Mouse (Mus musculus) erythroid progenitor cell, adult 5-6 weeks (primary cell): ENCODE measurements at regions not wholly inside any gene's neighbourhood (a gene's known extent, or its start where the extent isn't known, plus 50 kb on each side); places are given as distances from the start of the nearest gene placed in this dataset.

ENCODE experiments used
- ATAC-seq: replicated peaks from 2 replicates; pipeline ENCODE4 v1.8.0; 2016; ENCODE audit warnings: moderate number of reproducible peaks, mild to moderate bottlenecking, moderate TSS enrichment, inconsistent platforms; ENCODE audit not compliant: poor library complexity, low FRiP score, severe bottlenecking

- no peak for ATAC-seq
These were observed 113.7 kb upstream of the Thy1 start for GRCm38 (mm10) chr9:43929312-43930036.

DNA sequence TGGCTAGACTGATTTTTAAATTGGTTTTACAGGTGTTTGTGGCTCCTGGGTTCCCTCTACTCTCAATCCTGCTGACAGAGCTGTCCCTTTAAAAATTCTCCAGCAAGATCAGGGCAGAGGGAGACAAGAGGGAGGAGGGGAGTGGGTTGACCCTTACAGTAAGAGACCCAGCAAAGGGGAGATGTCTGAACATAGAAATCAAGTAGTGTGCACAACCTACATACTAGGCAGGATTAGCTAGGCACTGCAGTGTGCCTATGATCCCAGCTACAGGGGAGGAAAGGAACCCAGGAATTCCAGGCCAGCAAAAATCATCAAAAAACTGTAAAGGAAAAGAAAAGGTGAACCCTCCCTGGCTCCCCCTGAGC lies 113.2 kb upstream of the Thy1 start:
- ATAC-seq: no peak

- no peak for ATAC-seq
These were observed 112.7 kb upstream of the Thy1 start for GRCm38 (mm10) chr9:43930476-43930875.

DNA sequence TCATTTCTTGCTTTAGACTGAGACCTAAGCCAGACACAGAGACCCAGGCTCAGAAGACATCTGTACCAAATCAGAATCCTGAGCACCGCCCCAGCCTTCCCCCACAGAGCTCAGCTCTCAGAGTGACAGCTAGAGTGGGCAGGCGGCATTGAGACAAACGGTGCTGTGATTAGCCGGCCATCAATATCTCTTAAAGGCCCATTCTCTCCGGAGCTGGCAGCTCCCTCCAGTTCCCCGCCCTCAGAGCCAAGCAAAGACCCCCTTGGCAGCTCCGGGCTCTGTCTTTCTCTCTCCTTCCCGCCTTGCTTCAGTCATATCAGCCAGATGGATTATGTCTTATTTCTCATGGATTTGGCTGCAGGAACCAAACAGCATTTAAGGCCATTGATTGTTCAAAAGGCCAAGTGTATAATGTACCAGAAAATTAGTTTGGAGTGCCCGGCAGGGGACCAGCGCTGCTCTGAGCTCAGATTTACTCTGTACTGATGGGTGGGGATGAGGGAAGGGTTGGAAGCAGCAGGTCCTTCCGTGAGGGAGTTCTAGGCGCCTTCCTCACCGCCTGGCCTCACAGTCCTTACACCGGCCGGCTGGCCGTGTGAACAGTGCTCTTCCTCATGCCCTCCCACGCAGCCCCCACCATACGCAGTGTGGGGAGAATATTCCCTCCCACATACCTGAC lies 109.0 kb upstream of the Thy1 start:
- ATAC-seq: 0 out of 2 replicates have a peak, but pooled peaks have one; percentile 30

DNA sequence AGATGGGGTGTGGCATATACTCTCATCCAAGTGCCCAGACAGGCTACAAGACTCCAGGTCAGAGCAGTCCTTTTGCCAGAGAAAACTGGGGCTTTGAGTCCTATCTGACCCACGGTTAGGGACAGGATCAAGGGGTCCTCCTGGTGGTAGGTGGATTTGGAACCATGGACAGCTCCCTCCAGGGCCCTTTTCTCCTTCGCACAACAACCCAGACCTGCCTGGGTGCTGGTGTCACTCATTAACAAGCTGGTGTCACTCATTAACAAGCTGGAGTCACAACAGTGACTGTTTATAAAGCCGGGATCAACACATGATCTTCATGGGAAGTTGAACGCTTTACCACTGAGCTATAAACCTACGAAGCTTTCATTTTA lies 108.5 kb upstream of the Thy1 start:
- no peak for ATAC-seq

GRCm38 (mm10) chr9:43939336-43939735 lies 103.8 kb upstream of the Thy1 start:
- ATAC-seq: no peak

- no peak for ATAC-seq
These were observed 101.0 kb upstream of the Thy1 start for GRCm38 (mm10) chr9:43942147-43942546.

GRCm38 (mm10) chr9:43943522-43943921 lies 99.7 kb upstream of the Thy1 start:
- no peak for ATAC-seq

DNA sequence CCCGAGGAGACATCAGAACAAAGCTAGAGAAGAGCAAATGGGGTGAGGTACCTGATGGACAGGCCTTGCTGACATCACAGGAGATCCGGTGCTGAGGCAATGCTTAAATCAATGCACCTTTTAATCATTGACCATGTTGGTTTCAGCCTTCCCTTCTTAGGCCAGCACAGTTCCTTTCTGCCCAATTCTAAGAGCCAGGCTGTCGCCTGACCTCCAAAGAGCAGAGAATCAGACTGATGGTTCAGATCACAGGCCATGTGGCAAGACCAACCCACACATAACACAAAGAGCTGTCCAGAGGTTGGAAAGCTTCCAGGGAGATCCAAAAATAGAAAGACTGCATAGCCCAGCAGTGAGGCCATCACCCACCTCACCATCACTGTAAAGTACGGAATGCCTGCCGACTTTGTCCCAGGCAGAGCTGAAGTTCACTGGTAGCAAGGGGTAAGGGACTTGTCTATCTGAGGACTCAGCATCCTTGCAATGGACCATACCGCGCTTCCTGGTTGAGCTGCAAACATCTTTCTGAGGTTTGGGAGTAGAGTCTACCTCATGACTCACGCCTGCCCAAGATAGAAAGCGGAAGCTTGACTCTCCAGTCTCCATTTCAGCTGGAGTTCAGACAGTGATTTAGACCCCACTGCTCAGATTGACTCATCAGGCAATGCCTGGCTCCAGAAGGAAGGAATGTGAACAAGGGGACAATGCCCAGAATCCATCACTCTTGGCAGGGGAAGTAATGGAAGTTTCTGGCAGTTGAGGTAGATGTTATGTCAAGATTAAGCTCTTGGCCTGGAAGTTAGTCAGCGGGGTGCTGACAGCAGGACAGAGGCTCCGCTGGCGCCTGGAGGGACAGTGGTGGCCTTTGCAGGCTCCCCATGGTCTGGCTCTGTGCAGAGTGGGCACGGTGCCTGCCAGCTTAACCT lies 98.1 kb upstream of the Thy1 start:
- no peak for ATAC-seq

DNA sequence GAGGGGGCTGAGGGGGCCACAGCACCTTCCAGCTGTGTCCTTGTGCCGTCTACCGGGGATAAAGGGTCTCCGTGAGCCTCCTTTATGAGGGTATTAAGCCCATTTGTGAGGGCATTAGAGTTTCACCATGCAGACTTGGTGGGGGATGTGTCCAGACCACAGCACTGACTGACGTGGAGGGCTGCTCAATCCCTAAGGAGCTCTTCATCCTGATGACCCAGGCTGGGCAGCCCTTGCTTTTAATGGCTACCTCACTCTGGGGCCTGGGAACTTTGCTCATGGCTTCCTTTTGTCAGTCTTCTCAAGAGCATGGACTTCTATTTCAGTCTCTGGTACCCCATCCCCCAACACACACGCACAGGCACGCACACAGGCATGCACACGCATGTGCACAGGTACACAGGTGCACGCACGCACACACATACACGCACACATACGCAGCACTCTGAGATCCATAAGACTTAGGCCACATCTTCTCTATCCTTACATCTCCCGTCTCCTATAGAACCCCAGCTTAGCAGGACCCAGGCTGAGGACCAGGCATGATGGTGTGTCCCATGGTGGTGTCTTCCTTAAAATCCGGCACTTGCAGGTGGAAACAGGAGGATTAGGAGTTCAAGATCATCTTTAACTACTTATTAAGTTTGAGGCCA lies 97.1 kb upstream of the Thy1 start:
- no peak for ATAC-seq

DNA sequence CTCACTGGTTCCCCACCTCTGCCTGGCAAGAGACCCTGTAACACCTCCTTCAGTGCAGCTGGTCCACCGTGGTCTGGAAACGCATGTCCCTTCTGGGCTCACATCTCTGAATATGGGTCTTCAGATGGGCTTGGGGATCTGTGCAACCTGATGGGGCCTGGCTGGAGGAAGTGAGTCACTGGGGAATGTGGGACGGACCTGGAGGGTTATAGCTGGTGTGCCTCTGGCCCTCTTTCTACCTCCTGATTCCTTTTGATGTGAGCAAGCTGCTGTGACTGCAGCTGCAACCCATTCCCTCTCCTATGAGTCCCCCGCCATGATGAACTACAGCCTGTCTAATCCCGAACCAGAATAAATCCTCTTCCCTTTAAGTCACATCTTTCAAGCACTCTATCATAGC lies 96.1 kb upstream of the Thy1 start:
- ATAC-seq: no peak

DNA sequence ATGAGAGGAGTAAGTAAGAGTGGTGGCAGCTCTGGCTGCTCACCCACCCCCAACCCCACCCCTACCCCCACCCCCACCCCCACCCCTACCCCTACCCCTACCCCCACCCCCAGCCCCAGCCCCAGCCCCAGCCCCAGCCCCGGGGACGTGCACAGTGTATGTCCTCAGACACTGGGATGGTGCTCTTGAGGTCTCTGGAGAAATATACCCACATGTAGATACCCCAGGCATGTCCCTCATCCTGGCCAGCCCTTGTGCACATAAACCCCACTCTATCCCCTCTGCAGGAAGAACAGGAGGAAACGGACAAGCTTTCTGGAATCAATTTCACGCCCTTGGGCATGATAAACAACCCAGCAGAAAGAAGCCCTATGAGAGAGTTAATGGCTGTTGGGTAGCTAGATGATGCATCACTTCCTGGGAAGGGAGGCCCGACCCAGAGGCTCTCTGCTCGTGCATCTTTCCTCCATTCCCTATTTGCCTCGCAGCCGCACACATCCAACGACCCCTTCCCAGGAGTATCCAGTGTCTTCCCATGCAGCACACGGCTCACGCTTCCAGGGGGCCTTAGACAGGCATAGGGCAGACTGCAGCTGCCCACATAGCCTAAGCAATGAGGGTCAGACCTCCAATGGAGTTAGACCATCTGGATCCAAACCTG lies 95.6 kb upstream of the Thy1 start:
- ATAC-seq: no peak

DNA sequence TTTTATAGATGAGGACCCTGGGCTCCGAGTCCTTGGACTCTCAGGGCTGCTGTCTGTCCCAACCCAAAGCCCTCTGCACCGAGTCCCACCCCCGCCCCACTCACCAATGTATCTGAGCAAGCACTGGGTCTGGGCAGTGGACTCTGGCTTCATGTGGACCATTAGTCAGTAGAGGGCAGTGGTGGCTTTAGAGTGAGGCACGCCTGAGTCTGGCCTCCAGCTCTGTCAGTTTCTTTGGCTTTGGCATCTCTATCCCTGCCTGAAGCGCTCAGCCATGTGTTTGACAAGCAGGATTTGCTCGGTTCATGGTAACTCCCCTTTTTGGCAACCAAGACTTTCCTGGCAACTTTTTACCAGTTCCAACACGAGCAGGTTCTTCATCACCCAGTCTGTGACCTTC lies 90.1 kb upstream of the Thy1 start:
- no peak for ATAC-seq

GRCm38 (mm10) chr9:43959541-43959940 lies 83.6 kb upstream of the Thy1 start:
- ATAC-seq: no peak

GRCm38 (mm10) chr9:43961431-43961830 lies 81.8 kb upstream of the Thy1 start:
- no peak for ATAC-seq

DNA sequence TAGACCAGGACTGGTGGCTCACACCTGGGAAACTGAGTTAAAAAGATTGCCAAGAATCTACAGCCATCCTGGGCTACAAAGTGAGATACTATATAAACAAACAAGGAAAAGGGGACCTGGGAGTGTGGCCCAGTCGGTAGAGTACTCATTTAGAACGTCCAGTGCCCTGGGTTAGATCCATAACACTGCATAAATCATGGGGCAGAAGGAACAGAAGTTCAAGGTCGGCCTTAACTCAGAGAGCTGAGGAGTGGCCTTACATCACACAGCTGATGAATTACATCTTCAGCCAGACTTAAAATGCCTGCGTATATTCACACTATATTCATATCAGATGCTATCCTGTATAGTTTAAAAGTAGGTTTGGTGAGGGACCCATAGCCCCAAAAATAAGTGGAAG lies 78.0 kb upstream of the Thy1 start:
- no peak for ATAC-seq

GRCm38 (mm10) chr9:43965811-43966210 lies 77.4 kb upstream of the Thy1 start:
- ATAC-seq: no peak

- ATAC-seq: no peak
These were observed 73.0 kb upstream of the Thy1 start for GRCm38 (mm10) chr9:43970043-43970795.

DNA sequence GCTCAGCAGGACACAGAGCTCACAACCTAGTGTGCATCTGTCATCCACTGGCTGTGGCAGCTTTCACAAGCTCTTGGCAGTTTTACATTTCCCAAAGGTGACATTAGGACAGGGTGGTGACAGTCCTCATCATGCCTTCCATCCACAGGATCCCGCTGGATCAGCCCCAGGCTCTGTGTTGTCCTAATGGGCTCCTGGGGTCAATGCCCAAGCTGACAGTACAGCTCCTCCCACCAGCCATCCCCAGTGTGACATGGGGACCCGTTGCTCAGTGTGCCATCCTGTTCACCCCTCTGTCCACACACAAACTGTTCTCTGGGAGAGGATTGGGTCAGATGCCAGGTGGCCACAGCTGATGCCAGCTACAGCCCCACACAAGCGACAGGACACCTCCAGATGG lies 72.3 kb upstream of the Thy1 start:
- ATAC-seq: no peak
